Comparison of ENCODE assay signal across 9 mouse cellular contexts in the genomic region with DNA sequence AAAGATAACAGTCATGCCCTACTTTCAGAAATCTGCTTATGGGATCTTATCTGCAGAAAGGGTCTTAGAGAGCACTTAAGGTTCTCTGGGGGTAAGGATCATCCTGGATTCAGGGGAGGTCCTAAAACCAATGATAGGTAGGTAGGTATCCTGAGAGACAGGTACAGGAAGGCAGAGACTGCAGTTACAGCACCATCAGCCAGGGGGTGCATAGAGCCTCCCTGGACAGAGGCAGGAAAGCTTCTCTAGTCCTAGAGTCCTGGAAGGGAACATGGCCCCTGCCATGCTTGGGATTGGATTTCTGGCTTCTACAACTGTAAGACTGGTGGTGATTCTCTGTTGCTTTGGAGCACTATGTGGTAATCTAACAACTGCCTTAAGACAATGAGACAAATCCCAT. TPM values are rescaled to one million over a fixed set of nuclear protein-coding genes. Genes with fewer than 3 reads are reported as not detected.
A peak's percentile ranks its signal among the peaks of the same experiment; 100 is the strongest.
DNase-seq lines count a peak whose midpoint lies in the region; ATAC-seq and TF ChIP-seq lines count a peak whose summit lies in the region.
"Had no signal": no experiment of that assay in that cellular context is flagged by ENCODE, and none has a peak within 500 bp of the region (broad histone marks: within the 10 kb centered on the region; RNA-seq: fewer than 3 reads in every experiment).

No protein-coding gene starts in this region.

- peak overlapping the region; percentile 93 for H3K27ac ChIP-seq in heart, embryonic 13.5 days (replicated peaks)
- H3K27ac ChIP-seq in forebrain, embryonic 12.5 days = no peak overlapping the region
- no peak overlapping the region for H3K27ac ChIP-seq in midbrain, embryonic 16.5 days (ENCODE audit: low read length)
- H3K27ac ChIP-seq: embryonic facial prominence, embryonic 15.5 days had no signal

- intact Hi-C loops in left cerebral cortex, postnatal 25 days (cut with DNase I) = no loop called here

- 0 out of 2 replicates have a peak overlapping the region, but pooled peaks have one; percentile 28 for H3K9ac ChIP-seq in heart, embryonic 13.5 days
- no peak overlapping the region for H3K9ac ChIP-seq in forebrain, embryonic 12.5 days
- H3K9ac ChIP-seq in midbrain, embryonic 16.5 days (ENCODE audit: low read depth, low read length) = no peak overlapping the region
- H3K9ac ChIP-seq: embryonic facial prominence, embryonic 15.5 days had no signal

- no peak overlapping the region for H3K4me2 ChIP-seq in heart, embryonic 13.5 days
- no peak overlapping the region for H3K4me2 ChIP-seq in forebrain, embryonic 12.5 days
- no peak overlapping the region for H3K4me2 ChIP-seq in midbrain, embryonic 16.5 days (ENCODE audit: low read length)
- H3K4me2 ChIP-seq: embryonic facial prominence, embryonic 15.5 days had no signal

- 0 out of 2 replicates have a peak, but pooled peaks cover 16% of the 10 kb centered on the region for H3K9me3 ChIP-seq in heart, embryonic 13.5 days
- H3K9me3 ChIP-seq in E14TG2a.4 (ENCODE audit: low read length) = no peaks in the 10 kb centered on the region
- no peaks in the 10 kb centered on the region for H3K9me3 ChIP-seq in forebrain, embryonic 12.5 days
- peaks cover 14% of the 10 kb centered on the region; the same call in 1 of the 2 replicates for H3K9me3 ChIP-seq in midbrain, embryonic 16.5 days (replicated peaks; ENCODE audit: control insufficient read depth, low read length, poor library complexity, severe bottlenecking)

- H3K36me3 ChIP-seq in heart, embryonic 13.5 days = peaks cover 66% of the 10 kb centered on the region
- H3K36me3 ChIP-seq in E14TG2a.4 (ENCODE audit: insufficient read depth, low read length) = peaks cover 74% of the 10 kb centered on the region
- peaks cover 63% of the 10 kb centered on the region for H3K36me3 ChIP-seq in forebrain, embryonic 12.5 days (replicated peaks)
- peaks cover 25% of the 10 kb centered on the region for H3K36me3 ChIP-seq in midbrain, embryonic 16.5 days (ENCODE audit: control insufficient read depth, insufficient read depth, low read length)

- TF ChIP-seq CTCF in E14TG2a.4 (conservative IDR thresholded peaks at IDR 0.05; ENCODE audit: low read length) = peak; percentile 76

- no peaks in the 10 kb centered on the region for H3K27me3 ChIP-seq in heart, embryonic 13.5 days (replicated peaks)
- no peaks in the 10 kb centered on the region for H3K27me3 ChIP-seq in E14TG2a.4 (ENCODE audit: insufficient read depth, low read length)
- no peaks in the 10 kb centered on the region for H3K27me3 ChIP-seq in forebrain, embryonic 12.5 days
- H3K27me3 ChIP-seq in midbrain, embryonic 16.5 days (ENCODE audit: control insufficient read depth, insufficient read depth, low read depth, low read length) = no peaks in the 10 kb centered on the region
- H3K27me3 ChIP-seq: embryonic facial prominence, embryonic 15.5 days had no signal

- peaks cover 43% of the 10 kb centered on the region for H3K4me1 ChIP-seq in heart, embryonic 13.5 days
- peaks cover 76% of the 10 kb centered on the region for H3K4me1 ChIP-seq in E14TG2a.4 (replicated peaks; ENCODE audit: low read depth, low read length)
- H3K4me1 ChIP-seq in forebrain, embryonic 12.5 days = peaks cover 18% of the 10 kb centered on the region
- H3K4me1 ChIP-seq in midbrain, embryonic 16.5 days (ENCODE audit: control insufficient read depth, insufficient read depth, low read length) = peaks cover 11% of the 10 kb centered on the region

- no peak for DNase-seq in heart, adult 11 months
- peak; percentile 49 for DNase-seq in adipocyte (ENCODE audit: low spot score)
- DNase-seq in lung, postnatal 36 days = peak; percentile 64
- no peak for DNase-seq in left cerebral cortex, postnatal 25 days (ENCODE audit: low spot score in 2 of 2)

- no peak overlapping the region for H3K4me3 ChIP-seq in heart, embryonic 13.5 days
- H3K4me3 ChIP-seq in E14TG2a.4 (replicated peaks; ENCODE audit: low read length) = no peak overlapping the region
- H3K4me3 ChIP-seq in forebrain, embryonic 12.5 days (replicated peaks) = no peak overlapping the region
- no peak overlapping the region for H3K4me3 ChIP-seq in midbrain, embryonic 16.5 days (ENCODE audit: low read depth, low read length)
- H3K4me3 ChIP-seq: embryonic facial prominence, embryonic 15.5 days had no signal

- ATAC-seq in heart, embryonic 13.5 days (ENCODE audit: extremely low read depth, insufficient number of reproducible peaks, low FRiP score, low TSS enrichment) = no peak
- ATAC-seq in forebrain, embryonic 12.5 days (ENCODE audit: low FRiP score) = no peak
- ATAC-seq in midbrain, embryonic 16.5 days = no peak

RNA-seq across cellular contexts. Expression of a gene that starts 3.4 kb away (rescaled TPM):
- polyA plus RNA-seq in heart, embryonic 13.5 days (2015; fragmentation: Nextera tagmentation; extraction: Ambion mirVana) = 94.8 and 101 TPM in 2 replicates
- 10 to 100 TPM; 49.6 to 55.2 TPM for total RNA-seq in left cerebral cortex, postnatal 25 days (2021)
- 130 and 131 TPM in 2 replicates for polyA plus RNA-seq in forebrain, embryonic 12.5 days (2016; fragmentation: Nextera tagmentation; extraction: Ambion mirVana)
- polyA plus RNA-seq in midbrain, embryonic 16.5 days (2015; fragmentation: Nextera tagmentation; extraction: Ambion mirVana) = 70.7 and 74.1 TPM in 2 replicates

RNA-seq across cellular contexts. Expression of a gene that starts 3.5 kb away (rescaled TPM):
- polyA plus RNA-seq in heart, embryonic 13.5 days (2015; fragmentation: Nextera tagmentation; extraction: Ambion mirVana) = 47.8 and 52.9 TPM in 2 replicates
- total RNA-seq in left cerebral cortex, postnatal 25 days (2021) = 10 to 100 TPM; 20.3 to 21.6 TPM
- polyA plus RNA-seq in forebrain, embryonic 12.5 days (2016; fragmentation: Nextera tagmentation; extraction: Ambion mirVana) = 53.8 and 55.3 TPM in 2 replicates
- polyA plus RNA-seq in midbrain, embryonic 16.5 days (2015; fragmentation: Nextera tagmentation; extraction: Ambion mirVana) = 25.5 and 27.3 TPM in 2 replicates

RNA-seq across cellular contexts. Expression of a gene that starts 38.0 kb away (rescaled TPM):
- polyA plus RNA-seq in heart, embryonic 13.5 days (2015; fragmentation: Nextera tagmentation; extraction: Ambion mirVana) = 5.9 and 6.2 TPM in 2 replicates
- 10 to 100 TPM; 36.2 to 38.9 TPM for total RNA-seq in left cerebral cortex, postnatal 25 days (2021)
- polyA plus RNA-seq in forebrain, embryonic 12.5 days (2016; fragmentation: Nextera tagmentation; extraction: Ambion mirVana) = 15.0 and 15.3 TPM in 2 replicates
- polyA plus RNA-seq in midbrain, embryonic 16.5 days (2015; fragmentation: Nextera tagmentation; extraction: Ambion mirVana) = 14.1 and 15.3 TPM in 2 replicates

RNA-seq across cellular contexts. Expression of a gene that starts 38.2 kb away (rescaled TPM):
- polyA plus RNA-seq in heart, embryonic 13.5 days (2015; fragmentation: Nextera tagmentation; extraction: Ambion mirVana) = 6.8 and 7.1 TPM in 2 replicates
- 10 to 100 TPM; 12.7 to 12.9 TPM for total RNA-seq in left cerebral cortex, postnatal 25 days (2021)
- 12.8 and 14.5 TPM in 2 replicates for polyA plus RNA-seq in forebrain, embryonic 12.5 days (2016; fragmentation: Nextera tagmentation; extraction: Ambion mirVana)
- 9.0 and 9.4 TPM in 2 replicates for polyA plus RNA-seq in midbrain, embryonic 16.5 days (2015; fragmentation: Nextera tagmentation; extraction: Ambion mirVana)

Comparison
In these comparisons a context has a peak if more than half of its experiments do, and no peak if none do; other contexts are left out.
1. DNase-seq: peak in adipocyte (single experiment) and lung, postnatal 36 days (single experiment); none in heart, adult 11 months (single experiment) and left cerebral cortex, postnatal 25 days (0 of 2).